Mouse (Mus musculus): Measurements from ENCODE around the gene Zfp683.

The Zfp683 gene

GRCm38 (mm10) chr4:134053538-134053937 is at the start of gene Zfp683:
Zfp683 (plus strand) TSS chr4:134053838.
- CTCF ChIA-PET: no interaction called here

DNA sequence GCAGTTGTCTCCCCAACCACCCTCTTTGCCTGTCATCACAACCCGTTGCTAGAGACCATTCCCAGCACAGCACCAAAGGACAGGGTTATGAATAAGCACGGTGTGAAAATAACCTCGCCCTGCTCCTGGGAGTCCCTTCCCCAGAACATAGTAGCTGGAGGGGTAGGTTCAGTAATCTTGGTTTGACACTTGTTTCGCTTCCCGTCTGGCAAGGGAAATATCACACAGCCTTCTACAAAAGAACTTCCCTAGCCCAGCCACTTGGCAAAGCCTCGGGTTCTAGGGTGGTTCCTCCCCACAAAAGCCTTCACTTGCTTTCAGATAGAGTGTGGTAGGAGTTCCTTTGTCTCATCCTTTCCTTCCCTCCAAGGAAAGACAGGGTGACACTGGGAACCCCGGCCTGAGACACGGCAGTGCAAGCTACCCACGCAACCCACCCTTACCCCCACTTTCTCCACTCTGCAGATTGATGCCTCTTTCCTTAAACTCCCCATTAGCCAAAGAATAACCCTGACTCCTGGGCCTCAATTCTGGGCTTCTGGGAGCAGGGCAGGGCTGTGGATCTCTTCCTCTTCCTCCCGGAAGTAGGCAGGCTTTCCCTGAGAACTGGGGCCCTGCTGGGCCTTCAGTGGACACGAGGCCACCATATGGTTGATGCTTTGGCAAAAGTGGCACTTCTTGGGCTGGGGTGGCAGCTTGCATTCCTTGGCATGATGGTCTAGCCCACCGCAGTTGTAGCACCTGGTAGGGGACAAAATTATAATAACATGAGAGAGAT is 47.9 kb upstream of the Zfp683 start:
- CTCF ChIA-PET: no interaction called here

- CTCF ChIA-PET: no interaction called here
Measured at GRCm38 (mm10) chr4:134006845-134007244, 46.8 kb upstream of the Zfp683 start.

DNA sequence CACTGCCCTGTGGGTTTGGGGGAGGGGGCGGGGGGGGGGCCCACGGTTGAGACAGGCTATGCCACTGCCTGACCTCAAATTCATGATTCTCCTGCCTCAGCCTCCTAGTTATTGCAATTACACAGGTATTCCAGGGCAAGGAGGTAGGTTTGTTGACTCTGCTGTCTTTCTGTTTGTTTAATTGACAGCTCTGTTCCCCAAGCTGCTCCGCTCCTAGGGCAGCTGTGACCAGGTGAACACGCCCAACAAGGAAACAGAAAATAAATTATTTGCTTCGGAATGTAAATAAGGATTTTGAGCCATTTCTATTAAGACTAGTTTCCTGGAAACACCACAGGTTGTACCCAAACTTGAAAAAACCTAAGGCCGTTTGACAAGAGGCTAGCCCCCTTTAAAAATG is 43.9 kb upstream of the Zfp683 start:
- CTCF ChIA-PET: interaction anchor here (0.7 kb wide), 1 partner anchor 55 kb away, joined by 3 read pairs; no protein-coding TSS in a partner anchor

DNA sequence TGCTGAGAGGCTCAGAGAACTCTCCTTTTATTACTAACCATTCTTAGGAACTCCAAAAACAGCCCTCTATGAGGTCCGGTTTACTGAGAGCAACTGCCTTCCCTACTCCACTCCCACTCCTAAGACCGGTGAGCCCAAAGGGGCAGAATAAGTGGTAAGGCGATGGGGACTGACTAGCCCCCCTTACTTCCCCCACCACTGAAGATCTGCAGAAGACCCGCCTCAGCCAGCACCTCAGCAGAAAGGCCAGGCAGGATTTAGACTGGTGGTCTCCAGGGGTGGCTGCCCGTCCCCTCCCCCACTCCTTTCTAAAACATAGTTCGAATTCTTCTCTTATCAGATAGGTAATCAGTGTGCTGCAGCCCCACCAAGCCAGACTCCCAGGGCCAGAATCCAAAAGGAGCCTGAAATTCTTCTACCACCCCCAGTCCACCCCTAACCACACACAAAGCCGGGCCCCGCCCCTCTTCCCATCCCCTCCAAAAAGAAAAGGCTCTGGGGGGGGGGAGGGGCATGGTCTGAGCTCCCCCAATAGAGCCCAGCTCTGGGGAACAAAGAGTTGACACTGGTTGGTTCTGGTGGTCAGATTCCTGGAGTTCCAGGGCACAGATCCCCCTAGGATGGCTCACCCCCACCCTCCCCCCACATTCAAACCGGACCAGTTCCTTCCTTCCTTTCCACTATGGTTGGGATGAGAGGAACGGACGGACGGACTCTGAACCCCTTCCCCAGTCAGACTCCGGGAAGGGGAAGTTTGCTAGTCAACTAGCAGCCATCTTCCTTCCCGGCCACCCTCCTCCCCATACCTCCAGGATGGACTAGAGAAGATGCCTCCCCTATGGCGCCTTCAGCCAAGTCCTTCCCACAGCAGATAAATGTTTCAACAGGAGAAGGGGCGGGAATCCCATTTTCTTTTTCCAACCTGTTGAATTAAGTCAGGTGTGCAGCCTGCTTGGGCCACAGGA is 41.9 kb upstream of the Zfp683 start:
- CTCF ChIA-PET: no interaction called here

- CTCF ChIA-PET: no interaction called here
Measured at GRCm38 (mm10) chr4:134012858-134013528, 40.6 kb upstream of the Zfp683 start.

DNA sequence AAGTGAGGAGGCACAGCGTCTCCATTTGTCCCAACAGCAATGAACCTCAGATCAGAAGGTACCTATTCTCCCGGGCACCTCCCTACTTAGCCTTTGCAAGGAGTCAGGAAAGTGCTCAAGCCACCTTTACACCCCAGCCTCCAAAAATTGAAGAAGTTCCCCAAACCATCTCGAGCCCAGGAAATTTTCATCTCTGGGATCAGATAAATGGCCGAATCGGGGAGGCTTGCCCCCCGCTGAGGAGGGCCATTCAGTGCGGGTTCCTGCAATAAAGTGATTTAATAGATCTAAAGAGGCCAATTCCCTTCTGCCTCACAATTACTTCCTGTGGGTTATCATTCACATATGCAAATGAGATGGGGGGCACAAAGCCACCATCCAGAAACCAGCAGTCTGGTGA is 37.4 kb upstream of the Zfp683 start:
- CTCF ChIA-PET: interaction anchor here (0.6 kb wide), 1 partner anchor 573 kb away, joined by 3 read pairs; no protein-coding TSS in a partner anchor

- CTCF ChIA-PET: interaction anchor here (0.6 kb wide), 1 partner anchor 573 kb away, joined by 3 read pairs; no protein-coding TSS in a partner anchor
Measured at GRCm38 (mm10) chr4:134016767-134017166, 36.9 kb upstream of the Zfp683 start.

GRCm38 (mm10) chr4:134017201-134017865 is 36.3 kb upstream of the Zfp683 start:
- CTCF ChIA-PET: interaction anchor here (0.6 kb wide), 1 partner anchor 574 kb away, joined by 3 read pairs; no protein-coding TSS in a partner anchor

- CTCF ChIA-PET: no interaction called here
Measured at GRCm38 (mm10) chr4:134018038-134018778, 35.4 kb upstream of the Zfp683 start.

DNA sequence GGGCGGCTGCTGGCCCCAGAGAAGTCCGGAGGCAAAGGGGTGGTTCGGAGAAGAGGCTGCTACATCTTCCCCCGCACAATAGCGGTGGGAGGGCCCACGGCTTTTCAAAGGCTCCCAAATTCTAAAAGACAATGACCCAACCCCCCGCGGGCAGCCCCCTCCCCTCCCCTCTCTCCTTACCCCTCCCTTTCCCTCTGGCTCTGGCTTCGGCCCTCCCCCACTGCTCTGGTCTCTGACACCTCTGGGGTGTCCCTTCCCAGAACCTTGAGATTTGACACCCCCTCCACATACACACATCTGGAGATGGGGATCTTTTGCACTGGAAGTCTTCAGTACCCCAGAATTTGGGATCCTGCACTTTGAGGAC is 34.9 kb upstream of the Zfp683 start, which contains the start of gene Lin28a:
Gene Lin28a (minus strand): TSS at position 63 of the 367 bp plus-strand sequence.
- CTCF ChIA-PET: no interaction called here

DNA sequence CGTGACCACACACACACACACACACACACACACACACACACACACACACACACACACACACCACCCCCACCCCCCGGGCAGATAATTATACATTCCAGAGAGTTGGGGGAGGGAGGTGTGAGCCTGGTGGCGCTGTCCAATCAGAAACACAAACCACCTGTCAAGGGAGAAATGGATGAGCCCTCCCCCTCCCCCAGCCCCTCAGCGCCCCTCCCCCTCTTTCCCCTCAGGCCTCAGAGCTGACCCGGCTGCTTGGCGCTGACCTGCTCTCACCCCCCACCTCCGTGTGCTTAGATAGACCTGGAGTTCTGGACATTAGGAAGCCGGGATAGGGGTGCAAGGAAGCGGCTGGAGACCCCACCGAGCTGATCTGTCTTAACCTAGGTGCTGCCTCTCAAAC is 34.4 kb upstream of the Zfp683 start:
- CTCF ChIA-PET: no interaction called here

DNA sequence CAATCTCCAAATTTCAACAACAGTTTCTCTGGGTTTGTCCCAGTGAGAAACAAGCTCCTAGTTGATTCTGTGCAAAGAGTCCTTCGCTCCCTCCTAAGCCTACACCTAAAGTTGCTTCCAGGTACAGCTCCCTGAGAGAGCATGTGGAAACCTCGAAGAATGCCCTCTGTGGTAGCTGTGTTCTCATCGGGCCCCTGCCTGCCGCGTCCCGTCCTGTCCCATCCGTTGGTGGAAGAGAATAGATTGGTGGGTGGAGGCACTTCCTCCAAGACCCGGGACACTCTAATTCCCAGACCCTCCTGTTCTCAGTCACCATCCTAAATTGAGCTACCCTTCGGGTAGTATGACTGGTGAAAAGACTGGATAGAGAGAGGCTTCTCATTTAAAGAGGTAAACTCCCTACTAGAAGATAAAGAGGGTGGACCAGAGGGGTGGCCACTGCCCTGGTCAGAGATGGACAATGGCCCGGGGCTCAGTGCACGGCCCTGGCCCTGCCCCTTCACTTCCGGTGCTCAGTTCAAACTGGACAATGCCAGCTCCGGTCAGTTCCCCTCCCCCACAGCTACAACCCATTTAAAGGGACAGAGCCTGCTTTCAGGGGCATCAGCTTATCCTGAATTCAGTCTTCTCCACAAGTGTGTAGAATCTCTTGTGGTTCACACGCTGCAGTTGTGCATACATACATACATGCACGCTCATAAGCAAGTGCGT is 33.8 kb upstream of the Zfp683 start:
- CTCF ChIA-PET: interaction anchor here (0.5 kb wide), 1 partner anchor 16 kb away, joined by 3 read pairs; no protein-coding TSS in a partner anchor

DNA sequence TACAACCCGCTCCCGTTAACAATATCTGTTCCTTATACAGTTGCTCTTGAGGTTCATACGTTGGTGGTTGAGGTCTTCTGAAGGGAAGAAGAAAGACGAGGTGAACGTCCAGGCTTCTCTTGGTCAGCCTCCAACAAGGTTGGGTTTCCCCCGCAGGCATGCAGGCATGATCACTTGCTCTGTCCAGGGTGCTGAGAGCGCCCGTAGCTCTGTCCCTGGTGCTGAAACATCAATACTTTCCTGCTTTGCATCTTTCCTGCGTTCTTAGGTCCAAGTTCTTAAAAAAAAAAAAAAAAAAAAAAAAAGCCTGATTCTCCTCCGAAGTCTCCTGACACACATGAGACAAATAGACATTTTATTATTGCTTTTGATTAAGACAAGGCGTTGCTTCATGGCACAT is 33.0 kb upstream of the Zfp683 start:
- CTCF ChIA-PET: no interaction called here

DNA sequence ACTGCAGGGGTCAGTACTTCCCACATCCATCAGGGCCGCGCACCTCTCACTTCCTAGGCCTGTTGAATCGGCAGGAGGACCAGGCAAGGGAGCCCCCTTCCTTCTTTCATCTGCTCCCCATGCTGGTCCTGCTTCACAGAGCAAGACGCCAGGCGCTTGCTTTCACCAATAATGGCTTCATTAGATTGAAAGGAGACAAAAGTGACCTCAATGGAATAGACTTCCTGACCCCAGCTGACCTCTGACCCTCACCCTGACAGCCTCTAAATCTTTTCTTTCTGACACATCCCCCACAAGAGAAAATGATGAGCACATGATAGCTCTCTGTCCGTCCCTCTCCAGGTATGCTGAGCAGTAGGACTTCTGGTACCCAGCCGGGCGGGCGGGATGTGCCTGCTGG is 27.8 kb upstream of the Zfp683 start:
- CTCF ChIA-PET: no interaction called here

DNA sequence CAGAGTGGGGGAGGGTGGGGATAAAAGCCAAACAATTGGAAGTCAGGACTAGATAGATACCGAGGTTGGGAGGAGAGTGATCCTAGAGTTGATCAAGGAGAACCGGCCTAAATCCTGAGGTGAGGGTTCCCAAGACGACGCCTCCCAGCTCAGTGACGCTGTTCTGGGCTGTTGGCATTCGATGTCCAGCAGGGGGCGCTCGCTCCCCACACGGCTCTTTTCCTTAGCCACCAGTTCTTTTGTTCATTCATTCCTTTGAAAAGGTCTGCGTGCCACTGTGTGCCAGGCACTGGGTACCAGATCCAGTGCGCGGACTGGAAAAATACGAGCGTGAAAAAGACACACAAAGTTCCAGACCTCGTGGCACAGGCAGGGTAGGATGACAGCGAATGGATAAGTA is 17.7 kb upstream of the Zfp683 start:
- CTCF ChIA-PET: interaction anchor here (0.5 to 1.5 kb wide), 10 partner anchors 16 to 250 kb away, joined by 3 to 16 read pairs (median 3); no protein-coding TSS in a partner anchor

GRCm38 (mm10) chr4:134041317-134042123 is 12.1 kb upstream of the Zfp683 start:
- CTCF ChIA-PET: interaction anchor here (0.6 kb wide), 2 partner anchors 45 to 869 kb away, joined by 4 read pairs; no protein-coding TSS in a partner anchor

DNA sequence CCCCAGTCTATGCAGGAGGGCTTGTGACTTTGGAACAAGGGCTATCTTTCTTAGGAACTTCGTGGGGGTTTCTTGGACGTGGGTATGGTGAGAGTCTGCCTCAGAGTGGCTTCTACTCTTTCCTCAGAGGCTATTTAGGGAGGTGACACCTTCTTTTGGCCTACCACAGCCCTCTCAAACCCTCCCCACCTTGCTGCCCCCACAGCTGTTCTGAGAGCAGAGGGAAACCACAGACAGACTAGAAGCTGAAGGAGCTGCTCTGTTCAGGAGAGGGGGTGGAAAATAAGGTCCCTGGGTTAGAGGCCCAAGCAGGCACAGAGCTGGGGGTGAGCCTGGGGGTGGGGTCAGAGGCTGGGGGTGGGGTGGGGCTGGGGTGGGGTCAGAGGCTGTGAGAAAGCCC is 10.6 kb upstream of the Zfp683 start:
- CTCF ChIA-PET: no interaction called here

GRCm38 (mm10) chr4:134047648-134048047 is 6.0 kb upstream of the Zfp683 start:
- CTCF ChIA-PET: no interaction called here

Measured in spleen, embryonic (tissue).